Mouse (Mus musculus): ENCODE measurements at regions not wholly inside any gene's neighbourhood (a gene's known extent, or its start where the extent isn't known, plus 50 kb on each side); places are given as distances from the start of the nearest gene placed in this dataset.

GRCm38 (mm10) chr14:61863475-61863874 is 256.2 kb downstream of the Kcnrg start:
- Histone ChIP-seq H3K4me3 (ENCODE audit: low read depth, low read length) (no peak overlapping the region), H3K36me3 (ENCODE audit: control insufficient read depth, insufficient read depth, low read length) (no peaks in the 10 kb centered on the region), H3K27ac (ENCODE audit: insufficient read depth, low read depth, low read length) (no peak overlapping the region), H3K4me1 (ENCODE audit: control insufficient read depth, insufficient read depth, insufficient read length, low read length) (0 out of 2 replicates have a peak, but pooled peaks cover 2% of the 10 kb centered on the region), H3K27me3 (ENCODE audit: control insufficient read depth, insufficient read depth, low read length) (no peaks in the 10 kb centered on the region)
- 53% methylated on average over 2 of the region's 2 CpGs for WGBS
- TF ChIP-seq CTCF (IDR thresholded peaks at IDR 0.05; ENCODE audit: extremely low read depth, insufficient read length, insufficient replicate concordance, low read depth, low read length) (no peak), POLR2A (IDR thresholded peaks at IDR 0.05; ENCODE audit: low read depth, low read length) (no peak)

- H3K36me3 ChIP-seq (ENCODE audit: control insufficient read depth, insufficient read depth, low read length), result no peaks in the 10 kb centered on the region
- H3K4me3 ChIP-seq (ENCODE audit: low read depth, low read length), result no peak overlapping the region
- H3K27ac ChIP-seq (ENCODE audit: insufficient read depth, low read depth, low read length), result no peak overlapping the region
- TF ChIP-seq POLR2A (IDR thresholded peaks at IDR 0.05; ENCODE audit: low read depth, low read length) (no peak), CTCF (IDR thresholded peaks at IDR 0.05; ENCODE audit: extremely low read depth, insufficient read length, insufficient replicate concordance, low read depth, low read length) (no peak)
- 69% methylated on average over 3 of the region's 3 CpGs for whole genome bisulfite sequencing
- H3K27me3 ChIP-seq (ENCODE audit: control insufficient read depth, insufficient read depth, low read length), result no peaks in the 10 kb centered on the region
- 0 out of 2 replicates have a peak, but pooled peaks cover 2% of the 10 kb centered on the region for H3K4me1 ChIP-seq (ENCODE audit: control insufficient read depth, insufficient read depth, insufficient read length, low read length)
These were observed 259.4 kb downstream of the Kcnrg start for GRCm38 (mm10) chr14:61866532-61867268.

GRCm38 (mm10) chr14:61874206-61874605 is 266.9 kb downstream of the Kcnrg start:
- Histone ChIP-seq H3K4me3 (ENCODE audit: low read depth, low read length) (no peak overlapping the region), H3K4me1 (ENCODE audit: control insufficient read depth, insufficient read depth, insufficient read length, low read length) (no peaks in the 10 kb centered on the region), H3K27ac (ENCODE audit: insufficient read depth, low read depth, low read length) (no peak overlapping the region), H3K27me3 (ENCODE audit: control insufficient read depth, insufficient read depth, low read length) (no peaks in the 10 kb centered on the region), H3K36me3 (ENCODE audit: control insufficient read depth, insufficient read depth, low read length) (no peaks in the 10 kb centered on the region)
- TF ChIP-seq POLR2A (IDR thresholded peaks at IDR 0.05; ENCODE audit: low read depth, low read length), result no peak
- TF ChIP-seq CTCF (IDR thresholded peaks at IDR 0.05; ENCODE audit: extremely low read depth, insufficient read length, insufficient replicate concordance, low read depth, low read length), result no peak

GRCm38 (mm10) chr14:61879416-61879815 is 272.2 kb downstream of the Kcnrg start:
- H3K4me1 ChIP-seq (ENCODE audit: control insufficient read depth, insufficient read depth, insufficient read length, low read length), result no peaks in the 10 kb centered on the region
- H3K36me3 ChIP-seq (ENCODE audit: control insufficient read depth, insufficient read depth, low read length), result no peaks in the 10 kb centered on the region
- TF ChIP-seq CTCF (IDR thresholded peaks at IDR 0.05; ENCODE audit: extremely low read depth, insufficient read length, insufficient replicate concordance, low read depth, low read length) (no peak), POLR2A (IDR thresholded peaks at IDR 0.05; ENCODE audit: low read depth, low read length) (no peak)
- H3K27me3 ChIP-seq (ENCODE audit: control insufficient read depth, insufficient read depth, low read length), result no peaks in the 10 kb centered on the region
- H3K27ac ChIP-seq (ENCODE audit: insufficient read depth, low read depth, low read length), result no peak overlapping the region
- no peak overlapping the region for H3K4me3 ChIP-seq (ENCODE audit: low read depth, low read length)
- WGBS, result 29% methylated on average over 2 of the region's 2 CpGs

GRCm38 (mm10) chr14:61880514-61881259 is 273.4 kb downstream of the Kcnrg start:
- Histone ChIP-seq H3K27ac (ENCODE audit: insufficient read depth, low read depth, low read length) (no peak overlapping the region), H3K4me3 (ENCODE audit: low read depth, low read length) (no peak overlapping the region), H3K4me1 (ENCODE audit: control insufficient read depth, insufficient read depth, insufficient read length, low read length) (no peaks in the 10 kb centered on the region), H3K27me3 (ENCODE audit: control insufficient read depth, insufficient read depth, low read length) (no peaks in the 10 kb centered on the region), H3K36me3 (ENCODE audit: control insufficient read depth, insufficient read depth, low read length) (no peaks in the 10 kb centered on the region)
- TF ChIP-seq POLR2A (IDR thresholded peaks at IDR 0.05; ENCODE audit: low read depth, low read length) (no peak), CTCF (IDR thresholded peaks at IDR 0.05; ENCODE audit: extremely low read depth, insufficient read length, insufficient replicate concordance, low read depth, low read length) (no peak)
- WGBS, result 60% methylated on average over 9 of the region's 9 CpGs

GRCm38 (mm10) chr14:61885241-61886015 is 278.2 kb downstream of the Kcnrg start:
- no peak overlapping the region for H3K27ac ChIP-seq (ENCODE audit: insufficient read depth, low read depth, low read length)
- H3K36me3 ChIP-seq (ENCODE audit: control insufficient read depth, insufficient read depth, low read length), result no peaks in the 10 kb centered on the region
- 82% methylated on average over 6 of the region's 6 CpGs for WGBS
- H3K27me3 ChIP-seq (ENCODE audit: control insufficient read depth, insufficient read depth, low read length), result no peaks in the 10 kb centered on the region
- H3K4me3 ChIP-seq (ENCODE audit: low read depth, low read length), result no peak overlapping the region
- H3K4me1 ChIP-seq (ENCODE audit: control insufficient read depth, insufficient read depth, insufficient read length, low read length), result no peaks in the 10 kb centered on the region
- TF ChIP-seq CTCF (IDR thresholded peaks at IDR 0.05; ENCODE audit: extremely low read depth, insufficient read length, insufficient replicate concordance, low read depth, low read length) (no peak), POLR2A (IDR thresholded peaks at IDR 0.05; ENCODE audit: low read depth, low read length) (no peak)

- TF ChIP-seq POLR2A (IDR thresholded peaks at IDR 0.05; ENCODE audit: low read depth, low read length) (no peak), CTCF (IDR thresholded peaks at IDR 0.05; ENCODE audit: extremely low read depth, insufficient read length, insufficient replicate concordance, low read depth, low read length) (no peak)
- no peaks in the 10 kb centered on the region for H3K36me3 ChIP-seq (ENCODE audit: control insufficient read depth, insufficient read depth, low read length)
- no peaks in the 10 kb centered on the region for H3K27me3 ChIP-seq (ENCODE audit: control insufficient read depth, insufficient read depth, low read length)
- no peaks in the 10 kb centered on the region for H3K4me1 ChIP-seq (ENCODE audit: control insufficient read depth, insufficient read depth, insufficient read length, low read length)
- 87% methylated on average over 8 of the region's 8 CpGs for WGBS
- no peak overlapping the region for H3K4me3 ChIP-seq (ENCODE audit: low read depth, low read length)
- H3K27ac ChIP-seq (ENCODE audit: insufficient read depth, low read depth, low read length), result no peak overlapping the region
These were observed 282.4 kb downstream of the Kcnrg start for GRCm38 (mm10) chr14:61889626-61890025.

Measured in small intestine, adult 2 months (tissue).